Mouse (Mus musculus): ENCODE results near the gene Dazl. TPM values are rescaled to one million over a fixed set of nuclear protein-coding genes. Genes with fewer than 3 reads are reported as not detected.

Gene Dazl
- total RNA-seq (2021): under 1 TPM in 1 of 2 experiments, not detected in 1; 0.42 TPM

GRCm38 (mm10) chr17:50293241-50293731, at the start of gene Dazl:
Gene Dazl, minus strand, starts transcription at chr17:50293636.
- intact Hi-C loops (cut with DNase I): loop anchor here (5.0 to 10.0 kb wide), 4 partner anchors 122 to 484 kb away; partner anchors contain the start of gene Plcl2
- no peak for DNase-seq

GRCm38 (mm10) chr17:50341850-50342544, 48.6 kb upstream of the Dazl start:
- intact Hi-C loops (cut with DNase I): no loop called here
- DNase-seq: no peak

- no peak for DNase-seq
- intact Hi-C loops (cut with DNase I): no loop called here
Observed at GRCm38 (mm10) chr17:50338901-50339300, 45.5 kb upstream of the Dazl start.

- DNase-seq: no peak
- intact Hi-C loops (cut with DNase I): no loop called here
Observed at GRCm38 (mm10) chr17:50335776-50336175, 42.3 kb upstream of the Dazl start.

GRCm38 (mm10) chr17:50334694-50335093, 41.3 kb upstream of the Dazl start:
- intact Hi-C loops (cut with DNase I): no loop called here
- DNase-seq: no peak

GRCm38 (mm10) chr17:50332012-50332300, 38.5 kb upstream of the Dazl start:
- DNase-seq: no peak
- intact Hi-C loops (cut with DNase I): no loop called here

GRCm38 (mm10) chr17:50331171-50332011, 38.0 kb upstream of the Dazl start:
- DNase-seq: peak; percentile 10 to 17
- intact Hi-C loops (cut with DNase I): no loop called here

DNA sequence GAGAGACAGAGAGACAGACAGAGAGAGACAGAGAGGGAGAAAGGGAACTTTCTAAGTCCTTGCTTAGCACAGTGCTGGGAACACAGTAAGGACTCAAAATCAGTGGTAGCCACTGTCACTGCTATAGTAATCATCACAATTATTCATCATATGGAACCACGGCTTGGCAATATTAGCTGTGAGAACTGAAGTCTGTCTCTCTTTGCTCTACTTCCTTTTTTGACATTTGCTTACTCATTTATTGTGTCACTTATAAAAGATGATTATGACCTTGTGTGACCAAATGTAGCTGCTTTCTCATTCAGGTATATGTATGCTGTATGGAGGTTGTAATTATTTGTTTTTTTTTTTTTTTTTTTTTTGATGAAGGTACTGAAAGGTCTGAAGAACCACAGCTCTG, 36.8 kb upstream of the Dazl start:
- intact Hi-C loops (cut with DNase I): no loop called here
- DNase-seq: no peak

DNA sequence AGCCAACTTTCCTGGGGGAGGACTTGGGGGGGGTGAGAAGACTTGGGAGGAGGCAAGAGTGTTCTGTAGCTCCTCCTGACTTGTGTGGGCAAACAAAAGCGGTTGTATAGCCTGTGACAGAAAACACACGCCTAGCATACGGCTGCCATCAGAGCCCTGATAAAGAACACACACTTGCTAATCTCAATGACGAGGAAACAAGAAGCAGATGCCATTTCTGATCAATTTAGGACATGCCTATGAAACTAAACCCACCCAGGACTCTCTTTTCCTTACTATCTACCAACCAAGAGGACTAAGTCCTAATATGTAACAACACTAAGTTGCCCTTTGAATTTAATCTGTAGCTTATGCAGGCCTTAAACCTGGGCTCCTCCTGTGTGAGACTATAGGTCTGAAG, 31.2 kb upstream of the Dazl start:
- DNase-seq: no peak
- intact Hi-C loops (cut with DNase I): no loop called here

DNA sequence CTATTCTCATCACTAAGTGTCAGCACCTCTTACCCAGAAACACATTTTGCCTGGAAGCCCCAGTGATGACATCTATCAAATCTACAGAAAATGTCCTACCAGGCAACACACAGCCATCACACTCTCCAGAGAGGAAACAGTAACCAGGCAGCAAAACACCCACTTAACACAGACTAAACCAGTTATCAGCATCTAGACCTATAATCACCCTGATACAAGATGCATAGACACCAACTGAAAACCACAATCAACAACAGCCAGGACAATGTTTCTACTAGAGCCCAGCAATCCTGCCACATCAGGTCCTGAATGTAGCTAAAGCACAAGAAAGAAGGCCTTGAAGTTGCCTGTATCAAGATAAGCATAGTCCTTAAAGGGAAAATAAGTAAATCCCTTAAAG, 25.4 kb upstream of the Dazl start:
- intact Hi-C loops (cut with DNase I): no loop called here
- no peak for DNase-seq

DNA sequence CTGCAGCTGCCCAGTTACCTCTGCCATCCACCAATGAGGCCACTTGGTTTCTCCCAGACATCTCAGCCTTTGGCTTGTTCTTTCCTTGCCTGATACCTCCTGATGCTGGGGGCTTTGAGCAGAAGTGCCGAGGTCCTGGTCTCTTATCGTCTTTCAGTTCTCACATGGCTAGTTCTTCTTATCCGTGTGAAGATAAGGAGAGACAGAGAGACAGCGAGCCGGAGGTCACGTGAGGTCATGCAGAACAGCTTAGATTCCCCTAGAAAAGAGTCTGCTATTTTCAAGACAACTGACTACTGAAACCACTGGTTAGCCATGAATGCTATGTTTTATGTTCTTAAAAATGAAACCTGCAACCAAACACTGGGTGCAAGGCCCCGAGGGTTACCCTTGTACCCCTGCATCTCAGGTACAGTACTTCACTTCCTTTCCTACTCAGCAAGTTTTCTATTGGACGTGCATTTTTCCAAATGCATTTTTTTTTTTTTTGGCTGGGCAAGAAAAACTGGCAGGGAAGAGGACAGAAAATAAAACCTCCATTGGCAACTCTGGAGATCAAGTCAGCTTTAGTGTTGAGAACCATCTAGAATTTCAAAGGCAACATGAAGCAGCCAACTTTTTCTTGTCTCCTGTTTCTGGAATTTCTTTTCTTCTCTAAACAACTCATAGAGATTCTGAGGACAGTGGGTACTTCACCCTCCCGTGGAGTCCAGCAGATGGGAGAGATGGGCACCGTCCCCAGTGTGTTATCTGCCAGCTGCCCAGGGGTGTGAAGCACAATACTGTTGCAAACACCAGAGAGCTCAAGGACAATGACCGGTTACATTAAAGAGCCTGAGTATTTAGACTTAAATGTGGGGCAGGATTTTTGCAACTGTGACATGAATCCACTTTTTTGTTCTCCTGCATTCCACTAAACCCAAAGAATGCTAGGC, 23.0 kb upstream of the Dazl start:
- intact Hi-C loops (cut with DNase I): loop anchor here (1.0 kb wide), 1 partner anchor 37 kb away; no protein-coding TSS in a partner anchor
- no peak for DNase-seq

DNA sequence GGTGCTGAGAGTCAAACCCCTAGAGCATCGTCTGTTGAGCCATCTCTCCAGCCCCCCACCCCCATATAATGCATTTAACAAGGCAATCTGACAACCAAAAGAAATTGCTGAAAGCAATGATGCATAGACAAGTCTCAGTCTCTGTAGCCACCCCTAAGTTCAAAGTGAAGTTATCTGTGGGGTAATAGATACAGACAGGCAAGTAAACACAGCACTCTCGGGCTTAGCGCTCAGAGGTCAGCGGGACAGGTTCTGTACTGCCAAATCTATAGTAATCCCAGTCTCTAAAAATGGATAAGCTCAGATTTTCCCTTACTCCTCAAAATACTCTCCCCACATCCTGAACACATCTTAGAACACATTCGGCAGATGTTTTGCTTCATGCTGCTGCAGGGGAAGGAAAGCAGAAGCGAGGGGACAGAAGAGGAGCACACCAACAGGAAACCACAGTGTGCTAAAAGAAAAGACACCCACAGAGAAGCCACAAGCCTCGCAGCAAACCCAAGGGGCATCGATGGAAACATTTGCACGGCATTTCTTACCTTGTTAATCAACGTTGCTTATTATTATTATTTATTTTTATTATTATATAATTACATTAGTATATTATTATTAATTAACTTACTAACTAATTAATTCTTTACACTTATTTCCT, 16.8 kb upstream of the Dazl start:
- intact Hi-C loops (cut with DNase I): no loop called here
- DNase-seq: no peak

DNA sequence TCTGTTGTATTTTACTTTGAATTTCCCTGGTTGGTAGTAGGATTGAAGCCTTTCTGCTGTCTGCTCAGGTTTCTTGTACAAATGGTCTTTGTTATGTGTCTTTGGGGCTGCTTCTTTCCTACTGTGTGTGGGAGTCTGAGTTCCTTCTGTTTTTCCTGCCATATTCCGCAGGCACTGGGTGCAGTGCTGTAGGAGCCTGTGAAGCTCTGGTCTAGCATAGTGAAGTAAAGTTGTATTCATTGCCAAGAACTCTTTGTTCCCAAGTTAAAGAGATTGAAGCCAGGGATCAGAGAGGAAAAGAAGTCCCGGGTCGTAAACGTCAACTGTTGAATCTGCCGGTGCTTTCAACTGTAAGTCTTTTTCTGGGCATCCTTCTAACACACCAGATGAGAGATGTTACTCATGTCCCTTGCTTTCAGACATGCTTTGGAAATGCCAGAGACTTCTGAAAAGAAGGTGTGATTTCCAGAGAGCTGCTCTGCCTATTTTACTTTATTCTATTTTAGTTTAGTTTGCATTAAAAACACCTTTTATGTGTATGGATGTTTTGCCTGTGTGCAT, 16.2 kb upstream of the Dazl start:
- intact Hi-C loops (cut with DNase I): no loop called here
- no peak for DNase-seq

- intact Hi-C loops (cut with DNase I): no loop called here
- DNase-seq: no peak
Observed at GRCm38 (mm10) chr17:50308880-50309279, 15.4 kb upstream of the Dazl start.

- intact Hi-C loops (cut with DNase I): no loop called here
- no peak for DNase-seq
Observed at GRCm38 (mm10) chr17:50308059-50308647, 14.7 kb upstream of the Dazl start.

DNA sequence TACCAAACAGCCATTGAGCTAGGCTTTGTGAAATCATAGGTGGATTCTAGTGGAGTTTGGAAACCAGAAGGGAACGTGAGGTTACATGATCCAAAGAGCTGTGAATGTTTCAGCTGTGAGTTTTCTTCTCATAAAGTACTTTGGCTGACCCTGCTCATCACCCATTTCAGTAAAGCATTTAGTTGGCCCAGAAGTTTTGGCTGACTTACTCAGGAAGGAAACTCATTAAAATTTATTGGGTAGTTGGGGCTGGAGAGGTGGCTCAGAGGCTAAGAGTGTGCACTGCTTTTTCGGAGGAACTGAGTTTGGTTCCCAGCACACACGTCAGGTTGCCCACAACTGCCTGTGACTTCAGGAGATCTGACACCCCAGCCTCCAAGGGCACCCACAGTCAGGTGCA, 9.4 kb upstream of the Dazl start:
- DNase-seq: no peak
- intact Hi-C loops (cut with DNase I): no loop called here

- intact Hi-C loops (cut with DNase I): no loop called here
- DNase-seq: no peak
Observed at GRCm38 (mm10) chr17:50300171-50300841, 6.9 kb upstream of the Dazl start.

- no peak for DNase-seq
- intact Hi-C loops (cut with DNase I): loop anchor here (10.0 kb wide), 1 partner anchor 116 kb away; no protein-coding TSS in a partner anchor
Observed at GRCm38 (mm10) chr17:50298821-50299220, 5.4 kb upstream of the Dazl start.

DNA sequence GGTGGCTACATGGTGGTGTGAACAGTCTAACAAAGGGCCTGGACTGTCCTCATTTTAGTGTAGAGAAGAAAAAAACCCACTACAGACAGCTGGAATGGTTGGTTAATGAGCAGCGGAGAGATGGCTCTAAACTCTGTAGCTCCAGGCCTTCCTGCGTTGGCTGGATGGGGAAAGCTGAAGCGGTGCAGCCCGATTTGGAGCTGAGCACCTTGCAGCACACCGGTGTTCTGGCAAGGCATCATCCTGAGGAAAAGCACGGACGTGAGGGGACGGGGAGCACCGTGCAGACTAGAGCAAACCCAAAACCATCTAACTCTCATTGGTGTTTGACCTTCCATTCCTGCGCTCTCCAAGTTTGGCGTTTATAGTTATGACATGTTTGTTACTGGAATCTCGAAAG, 1.3 kb upstream of the Dazl start:
- intact Hi-C loops (cut with DNase I): loop anchor here (5.0 to 10.0 kb wide), 4 partner anchors 120 to 483 kb away; partner anchors contain the start of gene Plcl2
- DNase-seq: no peak

Data from heart, postnatal 36 days (tissue).